8 mouse cellular contexts compared by ENCODE assay signal in the genomic region with DNA sequence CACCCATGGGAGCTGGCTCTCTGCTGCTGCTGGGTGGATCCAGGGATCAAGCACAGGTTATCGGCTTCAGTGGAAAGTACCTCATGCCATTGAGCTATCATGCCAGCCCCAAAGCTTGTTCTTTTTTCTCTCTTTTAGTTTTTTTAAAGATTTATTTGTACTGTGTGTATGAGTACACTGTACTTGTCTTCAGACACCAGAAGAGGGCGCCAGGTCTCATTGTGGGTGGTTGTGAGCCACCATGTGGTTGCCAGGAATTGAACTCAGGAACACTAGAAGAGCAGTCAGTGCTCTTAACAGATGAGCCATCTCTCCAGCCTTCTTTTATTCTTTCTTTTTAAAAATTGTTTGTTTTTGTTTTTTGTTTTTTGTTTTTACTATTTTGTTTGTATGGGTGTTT.
DNase-seq lines count a peak whose midpoint lies in the region; ATAC-seq and TF ChIP-seq lines count a peak whose summit lies in the region.
"Had no signal": no experiment of that assay in that cellular context is flagged by ENCODE, and none has a peak within 500 bp of the region (broad histone marks: within the 10 kb centered on the region; RNA-seq: fewer than 3 reads in every experiment).

No protein-coding gene starts in this region.

- H3K4me3 ChIP-seq in ES-E14 (ENCODE audit: insufficient read depth in 1 of 2, low read depth in 1 of 2, low read length in 2 of 2, poor library complexity in 1 of 2, severe bottlenecking in 1 of 2), result no peak overlapping the region
- H3K4me3 ChIP-seq in liver, embryonic 14.5 days (ENCODE audit: insufficient read depth in 1 of 2, low read depth in 2 of 2, low read length in 2 of 2), result no peak overlapping the region
- H3K4me3 ChIP-seq in heart, embryonic 12.5 days, result no peak overlapping the region

- H3K36me3 ChIP-seq in ES-E14 (ENCODE audit: control insufficient read depth, insufficient read depth, low read length, poor library complexity, severe bottlenecking), result peaks cover 13% of the 10 kb centered on the region
- peaks cover 7% of the 10 kb centered on the region for H3K36me3 ChIP-seq in liver, embryonic 14.5 days (replicated peaks; ENCODE audit: control insufficient read depth, insufficient read depth, low read depth)
- H3K36me3 ChIP-seq in heart, embryonic 12.5 days, result peaks cover 69% of the 10 kb centered on the region

- in situ Hi-C loops in ES-E14 (cut with MboI; ENCODE audit: low sequenced_read_pairs in 2 of 2, unreplicated experiment in 2 of 2), result no loop called here

- H3K4me2 ChIP-seq in liver, embryonic 14.5 days (ENCODE audit: low read depth), result no peak overlapping the region
- no peak overlapping the region for H3K4me2 ChIP-seq in heart, embryonic 12.5 days

- DNase-seq in kidney, adult 9 months, result peak; percentile 27
- DNase-seq in kidney, adult 8-10 months, result no peak
- DNase-seq in B cell, adult 2 months, result peak; percentile 47 to 52
- DNase-seq in ES-E14 (ENCODE audit: low read depth, low spot score), result peak; percentile 20
- peak in 1 of 3 experiments; percentile 20 for DNase-seq in liver, embryonic 14.5 days (ENCODE audit: low read depth in 3 of 3, low spot score in 3 of 3)
- DNase-seq in urinary bladder, postnatal 4 days (ENCODE audit: low spot score in 2 of 2), result no peak
- DNase-seq: layer of hippocampus, postnatal 36 days had no signal

- peak; percentile 69 for TF ChIP-seq CTCF in liver, embryonic 14.5 days (IDR thresholded peaks at IDR 0.05; ENCODE audit: low read depth)

- no peak for ATAC-seq in liver, embryonic 14.5 days (ENCODE audit: insufficient read depth)
- no peak for ATAC-seq in heart, embryonic 12.5 days (ENCODE audit: insufficient number of reproducible peaks, low FRiP score)

- H3K27ac ChIP-seq in ES-E14 (ENCODE audit: insufficient read depth, low read depth, low read length, poor library complexity, severe bottlenecking), result no peak overlapping the region
- no peak overlapping the region for H3K27ac ChIP-seq in liver, embryonic 14.5 days
- no peak overlapping the region for H3K27ac ChIP-seq in heart, embryonic 12.5 days (ENCODE audit: poor library complexity, severe bottlenecking)

- no peaks in the 10 kb centered on the region for H3K27me3 ChIP-seq in liver, embryonic 14.5 days (ENCODE audit: control insufficient read depth, insufficient read depth, low read length)
- H3K27me3 ChIP-seq in heart, embryonic 12.5 days (replicated peaks), result no peaks in the 10 kb centered on the region

- H3K4me1 ChIP-seq in ES-E14 (ENCODE audit: control insufficient read depth in 2 of 2, insufficient read depth in 2 of 2, low read length in 2 of 2, poor library complexity in 1 of 2), result no peaks in the 10 kb centered on the region
- no peaks in the 10 kb centered on the region for H3K4me1 ChIP-seq in liver, embryonic 14.5 days (replicated peaks; ENCODE audit: control insufficient read depth in 2 of 2, insufficient read depth in 2 of 2, low read length in 1 of 2)
- H3K4me1 ChIP-seq in heart, embryonic 12.5 days (replicated peaks), result 0 out of 2 replicates have a peak, but pooled peaks cover 5% of the 10 kb centered on the region

- TF ChIP-seq EP300 in liver, embryonic 14.5 days (IDR thresholded peaks at IDR 0.05; ENCODE audit: low read depth), result no peak

- no peaks in the 10 kb centered on the region for H3K9me3 ChIP-seq in ES-E14 (ENCODE audit: control insufficient read depth, insufficient read depth, low read depth, low read length)
- no peaks in the 10 kb centered on the region for H3K9me3 ChIP-seq in liver, embryonic 14.5 days (ENCODE audit: control insufficient read depth, low read length)
- H3K9me3 ChIP-seq in heart, embryonic 12.5 days (replicated peaks), result no peaks in the 10 kb centered on the region

- H3K9ac ChIP-seq in ES-E14 (ENCODE audit: insufficient read depth, low read depth, low read length, poor library complexity, severe bottlenecking), result no peak overlapping the region
- H3K9ac ChIP-seq in liver, embryonic 14.5 days (replicated peaks), result no peak overlapping the region
- no peak overlapping the region for H3K9ac ChIP-seq in heart, embryonic 12.5 days

- 44% methylated on average over 2 of the region's 2 CpGs for WGBS in liver, embryonic 14.5 days (ENCODE audit: insufficient replicate concordance)
- 72% methylated on average over 2 of the region's 2 CpGs for WGBS in heart, embryonic 12.5 days

TF ChIP-seq in ES-E14, 5 proteins besides CTCF, POLR2A, EP300 and RAD21:
- no peak for TF ChIP-seq CHD2 (IDR thresholded peaks at IDR 0.05; ENCODE audit: low read depth, low read length)
- TF ChIP-seq ZC3H11A (IDR thresholded peaks at IDR 0.05; ENCODE audit: borderline replicate concordance, low read depth, low read length), result no peak
- no peak for TF ChIP-seq ZNF384 (IDR thresholded peaks at IDR 0.05; ENCODE audit: low read depth, low read length)
- no peak for TF ChIP-seq HCFC1 (IDR thresholded peaks at IDR 0.05; ENCODE audit: borderline replicate concordance, insufficient read depth, low read length)
- no peak for TF ChIP-seq MAFK (IDR thresholded peaks at IDR 0.05; ENCODE audit: insufficient read depth, low read depth, low read length)

Comparison
In these comparisons a context has a peak if more than half of its experiments do, and no peak if none do; other contexts are left out.
1. DNase-seq: peak in kidney, adult 9 months (single experiment), B cell, adult 2 months (2 of 2) and ES-E14 (single experiment); none in kidney, adult 8-10 months (0 of 2) and urinary bladder, postnatal 4 days (0 of 2).